Mouse (Mus musculus): ENCODE data around the gene Bnip2. TPM values are rescaled to one million over a fixed set of nuclear protein-coding genes. Genes with fewer than 3 reads are reported as not detected.

Gene Bnip2
- total RNA-seq, 1 experiment from 2014 or later, result 100 TPM

DNA sequence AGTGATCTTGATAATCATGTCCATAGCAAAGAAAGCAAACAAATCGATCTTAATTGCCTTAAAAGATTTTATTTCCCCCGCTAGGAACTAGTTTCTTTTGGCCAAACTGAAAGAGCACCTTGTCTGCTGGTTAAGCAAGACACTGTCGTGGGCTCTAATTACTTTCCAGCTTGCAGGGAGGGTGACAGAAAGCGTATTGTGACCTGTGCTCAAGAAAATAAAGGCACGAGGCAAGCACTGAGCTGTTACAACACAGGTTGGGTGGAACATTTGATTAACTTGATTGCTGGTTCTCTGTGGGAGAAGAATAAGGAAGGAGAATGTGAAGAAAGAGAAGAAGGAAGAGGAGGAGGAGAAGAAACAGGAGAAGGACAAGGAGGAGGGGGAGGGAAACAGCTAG, 59.0 kb downstream of the Bnip2 start:
- DNase-seq, result no peak

DNA sequence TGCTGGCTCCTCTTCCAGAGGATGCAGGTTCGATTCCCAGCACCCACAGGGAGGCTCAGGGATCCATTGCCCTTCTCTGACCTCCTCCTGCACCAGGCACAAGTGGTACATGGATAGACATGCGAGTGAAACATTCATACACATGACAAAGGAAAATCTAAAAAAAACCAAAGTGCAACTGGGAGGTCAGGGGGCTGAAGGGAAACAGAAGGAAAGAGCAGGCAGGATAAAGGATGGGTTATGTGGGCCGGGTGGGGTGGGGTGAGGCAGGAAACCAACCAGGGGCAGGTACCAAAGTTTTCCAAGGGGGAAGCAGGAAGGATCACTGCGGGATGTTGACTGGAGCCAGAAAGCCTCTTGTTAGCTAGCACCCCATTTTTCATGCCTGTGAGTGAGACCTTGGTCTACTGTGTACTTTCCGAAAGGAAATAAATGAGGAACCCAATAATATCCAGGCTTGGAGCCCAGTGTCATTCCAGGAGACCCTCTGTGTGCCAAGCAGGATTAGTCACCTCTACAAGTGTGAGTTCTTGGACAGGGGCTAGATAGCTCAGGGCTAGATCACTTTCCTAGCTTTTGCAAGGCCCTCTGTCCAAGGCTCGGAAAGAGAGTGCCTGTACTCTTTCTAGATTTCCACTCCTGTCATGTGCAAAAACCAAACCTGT, 59.6 kb downstream of the Bnip2 start:
- DNase-seq, result peak; percentile 54

- no peak for DNase-seq
Observed at GRCm38 (mm10) chr9:70049416-70049783, 60.1 kb downstream of the Bnip2 start.

GRCm38 (mm10) chr9:70049839-70050238, 60.6 kb downstream of the Bnip2 start:
- no peak for DNase-seq

DNA sequence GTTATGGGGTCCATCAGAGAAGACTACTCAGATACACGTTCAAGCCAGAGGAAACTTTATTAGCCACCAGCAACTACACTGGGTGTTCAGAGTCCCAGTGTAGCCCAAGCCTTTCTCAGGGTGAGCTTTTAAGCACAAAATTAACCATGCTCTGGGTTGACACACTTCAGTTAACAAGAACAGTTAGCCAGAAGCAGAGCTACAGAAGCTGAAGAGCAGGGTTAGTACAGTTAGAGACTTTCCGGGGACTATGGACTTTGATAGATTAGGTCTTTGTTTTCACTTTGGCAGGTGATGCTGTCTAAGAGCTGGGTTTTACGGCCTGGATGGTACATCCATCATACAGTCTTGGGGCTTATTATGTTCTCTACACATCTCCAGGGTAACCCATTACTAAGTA, 63.5 kb downstream of the Bnip2 start:
- DNase-seq, result no peak

DNA sequence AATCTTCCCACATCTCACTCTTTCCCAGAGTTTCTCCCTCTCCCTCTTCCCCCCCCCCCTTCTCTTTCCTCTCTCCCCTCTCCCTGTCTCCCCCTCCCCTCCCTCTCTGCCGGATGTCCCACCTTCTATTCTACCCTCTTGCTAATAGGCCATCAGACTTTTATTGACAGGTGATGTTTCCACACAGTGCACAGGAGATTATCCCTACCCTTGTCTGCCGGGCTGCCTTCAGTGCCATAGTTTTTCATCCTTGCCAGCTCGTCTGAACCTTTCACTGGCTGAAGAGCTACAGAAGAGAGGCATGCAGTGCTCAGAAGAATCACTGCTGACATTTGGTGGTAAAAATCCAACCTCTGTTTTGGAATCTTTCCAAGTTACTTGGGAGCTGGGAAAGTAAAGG, 64.1 kb downstream of the Bnip2 start:
- no peak for DNase-seq

Other genes with a start within 250 kb of the Bnip2 start
- not detected in 2 replicates for gene Foxb1, start 228.5 kb upstream of the Bnip2 start, total RNA-seq (2021)
- 76.2 and 84.8 TPM in 2 replicates for gene Gtf2a2, start 23.1 kb downstream of the Bnip2 start, total RNA-seq (2021)
- not detected in 2 replicates for gene Gcnt3, start 48.6 kb downstream of the Bnip2 start, total RNA-seq (2021)
- gene Fam81a, start 153.1 kb downstream of the Bnip2 start, total RNA-seq (2021), result 3.4 and 3.5 TPM in 2 replicates
- gene Myo1e, start 217.9 kb downstream of the Bnip2 start, total RNA-seq (2021), result 21.3 and 22.5 TPM in 2 replicates

All from adrenal gland, postnatal 14 days (tissue).